Mouse (Mus musculus) CH12.LX (cell line): ENCODE measurements around the gene Col15a1. TPM values are rescaled to one million over a fixed set of nuclear protein-coding genes. Genes with fewer than 3 reads are reported as not detected.

Experiments used
- DNase-seq: peaks from one replicate; pipeline ENCODE4 v3.0.0-alpha.2; 2013; ENCODE audit errors: extremely low read depth
- H3K27ac ChIP-seq: 2 replicates; pipeline ENCODE4 v1.5.1; 2012; ENCODE audit warnings: low read depth, mild to moderate bottlenecking, control low read depth, moderate library complexity; ENCODE audit not compliant: insufficient read depth
- H3K27me3 ChIP-seq: replicated peaks from 2 replicates; pipeline ENCODE3; 2012; ENCODE audit warnings: inconsistent platforms
- H3K36me3 ChIP-seq, 2 experiments: replicated peaks in 1 of 2; 2 replicates each; pipeline versions ENCODE3 to v1.6.1; 2012; ENCODE audit warnings: inconsistent platforms in 1 of 2, low read length in 1 of 2, mild to moderate bottlenecking in 1 of 2, mixed read lengths in 1 of 2, moderate library complexity in 1 of 2; ENCODE audit not compliant: control insufficient read depth in 1 of 2, insufficient read depth in 1 of 2
- H3K4me1 ChIP-seq, 2 experiments: 2 replicates each; pipeline ENCODE4 v1.6.1; 2012; ENCODE audit warnings: inconsistent platforms in 1 of 2, moderate library complexity in 1 of 2; ENCODE audit not compliant: insufficient read depth in 2 of 2, control insufficient read depth in 1 of 2
- H3K4me2 ChIP-seq: 2 replicates; pipeline ENCODE4 v1.6.1; 2012; ENCODE audit warnings: low read depth, mild to moderate bottlenecking, control low read depth; ENCODE audit not compliant: poor library complexity, insufficient read depth, severe bottlenecking
- H3K4me3 ChIP-seq, 3 experiments: fragments of 150-350 bp in 1 of 3; sonication (generic) in 1 of 3; replicated peaks in 1 of 3; 2 replicates each; pipeline versions ENCODE3 to v1.5.1; 2011 to 2012; ENCODE audit warnings: low read depth in 2 of 3, low read length in 2 of 3, mild to moderate bottlenecking in 2 of 3, moderate library complexity in 2 of 3, control low read depth in 1 of 3, improper control_type of control experiment in 1 of 3, inconsistent platforms in 1 of 3, mixed read lengths in 1 of 3; ENCODE audit not compliant: poor library complexity in 1 of 3
- H3K79me2 ChIP-seq: replicated peaks from 2 replicates; pipeline ENCODE4 v1.6.1; 2012; ENCODE audit warnings: mild to moderate bottlenecking, moderate library complexity; ENCODE audit not compliant: control insufficient read depth, poor library complexity, insufficient read depth, severe bottlenecking; ENCODE audit errors: extremely low read depth
- H3K9ac ChIP-seq: 2 replicates; pipeline ENCODE4 v1.6.1; 2012; ENCODE audit warnings: low read depth, mild to moderate bottlenecking, control low read depth, moderate library complexity; ENCODE audit not compliant: insufficient read depth
- H3K9me3 ChIP-seq: replicated peaks from 2 replicates; pipeline ENCODE3; 2012; ENCODE audit warnings: low read length, inconsistent platforms, mixed read lengths
- BHLHE40 ChIP-seq: IDR thresholded peaks from 2 replicates; pipeline ENCODE4 v1.6.1; 2011; ENCODE audit warnings: mild to moderate bottlenecking, low read depth, low read length, improper control_type of control experiment
- CHD1 ChIP-seq: IDR thresholded peaks from 2 replicates; pipeline ENCODE4 v1.6.1; 2012; ENCODE audit warnings: low read depth, low read length, improper control_type of control experiment, inconsistent platforms
- ELF1 ChIP-seq: IDR thresholded peaks from 2 replicates; pipeline ENCODE4 v1.6.1; 2014; ENCODE audit warnings: low read depth, mild to moderate bottlenecking, inconsistent platforms, low read length, improper control_type of control experiment
- EP300 ChIP-seq: IDR thresholded peaks from 2 replicates; pipeline ENCODE4 v1.6.1; 2011; ENCODE audit warnings: low read length, improper control_type of control experiment
- ETS1 ChIP-seq: conservative IDR thresholded peaks from 2 replicates; pipeline ENCODE4 v1.6.1; 2012; ENCODE audit warnings: low read depth, mild to moderate bottlenecking, inconsistent platforms, low read length, improper control_type of control experiment, moderate library complexity
- HCFC1 ChIP-seq: IDR thresholded peaks from 2 replicates; pipeline ENCODE4 v1.6.1; 2012; ENCODE audit warnings: low read depth, mild to moderate bottlenecking, inconsistent platforms, low read length, improper control_type of control experiment
- JUN ChIP-seq: IDR thresholded peaks from 2 replicates; pipeline ENCODE4 v1.6.1; 2011; ENCODE audit warnings: low read depth, mild to moderate bottlenecking, low read length, improper control_type of control experiment, moderate library complexity; ENCODE audit not compliant: insufficient read depth
- KAT2A ChIP-seq: IDR thresholded peaks from 2 replicates; pipeline ENCODE4 v1.6.1; 2012; ENCODE audit warnings: low read length, improper control_type of control experiment, inconsistent platforms; ENCODE audit not compliant: insufficient replicate concordance
- MAFK ChIP-seq: IDR thresholded peaks from 2 replicates; pipeline ENCODE4 v1.6.1; 2011; ENCODE audit warnings: low read length, improper control_type of control experiment; ENCODE audit not compliant: insufficient replicate concordance
- MAX ChIP-seq: IDR thresholded peaks from 2 replicates; pipeline ENCODE4 v1.6.1; 2011; ENCODE audit warnings: low read length, improper control_type of control experiment
- MAZ ChIP-seq: IDR thresholded peaks from 2 replicates; pipeline ENCODE4 v1.6.1; 2012; ENCODE audit warnings: low read depth, mild to moderate bottlenecking, inconsistent platforms, low read length, improper control_type of control experiment, moderate library complexity
- MEF2A ChIP-seq: IDR thresholded peaks from 2 replicates; pipeline ENCODE4 v1.6.1; 2014; ENCODE audit warnings: low read depth, mild to moderate bottlenecking, inconsistent platforms, low read length, improper control_type of control experiment, borderline replicate concordance
- MXI1 ChIP-seq: IDR thresholded peaks from 2 replicates; pipeline ENCODE4 v1.6.1; 2011; ENCODE audit warnings: mild to moderate bottlenecking, low read depth, low read length, improper control_type of control experiment
- MYC ChIP-seq: IDR thresholded peaks from 2 replicates; pipeline ENCODE4 v1.6.1; 2011; ENCODE audit warnings: low read depth, mild to moderate bottlenecking, improper control_type of control experiment, low read length
- NELFE ChIP-seq: IDR thresholded peaks from 2 replicates; pipeline ENCODE4 v1.6.1; 2011; ENCODE audit warnings: low read depth, low read length, improper control_type of control experiment
- NRF1 ChIP-seq: IDR thresholded peaks from 2 replicates; pipeline ENCODE4 v1.6.1; 2014; ENCODE audit warnings: low read depth, mild to moderate bottlenecking, inconsistent platforms, low read length, improper control_type of control experiment, moderate library complexity
- POLR2A ChIP-seq: IDR thresholded peaks from 2 replicates; pipeline ENCODE4 v1.6.1; 2011; ENCODE audit warnings: low read depth, mild to moderate bottlenecking, improper control_type of control experiment, low read length
- RAD21 ChIP-seq: IDR thresholded peaks from 2 replicates; pipeline ENCODE4 v1.6.1; 2011; ENCODE audit warnings: low read depth, mild to moderate bottlenecking, low read length, improper control_type of control experiment, moderate library complexity
- RCOR1 ChIP-seq: conservative IDR thresholded peaks from 2 replicates; pipeline ENCODE4 v1.6.1; 2012; ENCODE audit warnings: low read depth, mild to moderate bottlenecking, inconsistent platforms, low read length, improper control_type of control experiment
- SMC3 ChIP-seq: IDR thresholded peaks from 2 replicates; pipeline ENCODE4 v1.6.1; 2011; ENCODE audit warnings: low read depth, low read length, improper control_type of control experiment
- TBP ChIP-seq: conservative IDR thresholded peaks from 2 replicates; pipeline ENCODE4 v1.6.1; 2011; ENCODE audit warnings: low read depth, low read length, improper control_type of control experiment
- TCF12 ChIP-seq: IDR thresholded peaks from 2 replicates; pipeline ENCODE4 v1.6.1; 2014; ENCODE audit warnings: low read depth, mild to moderate bottlenecking, inconsistent platforms, low read length, improper control_type of control experiment
- USF1 ChIP-seq: IDR thresholded peaks from 2 replicates; pipeline ENCODE4 v1.6.1; 2014; ENCODE audit warnings: low read depth, mild to moderate bottlenecking, inconsistent platforms, low read length, improper control_type of control experiment
- USF2 ChIP-seq: conservative IDR thresholded peaks from 2 replicates; pipeline ENCODE4 v1.6.1; 2011; ENCODE audit warnings: low read depth, low read length, improper control_type of control experiment
- ZMIZ1 ChIP-seq: IDR thresholded peaks from 2 replicates; pipeline ENCODE4 v1.6.1; 2012; ENCODE audit warnings: low read depth, mild to moderate bottlenecking, inconsistent platforms, low read length, improper control_type of control experiment
- ZNF384 ChIP-seq: IDR thresholded peaks from 2 replicates; pipeline ENCODE4 v1.6.1; 2012; ENCODE audit warnings: low read depth, low read length, improper control_type of control experiment, inconsistent platforms
- dilution Hi-C: fragments of 300-500 bp; cut with MboI; formaldehyde crosslinking; loops from 2 replicates; pipeline ENCODE4 v1.14.3; 2020; ENCODE audit warnings: low sequenced_read_pairs; ENCODE audit not compliant: extremely low pct_unique_long_range_greater_than_20kb, extremely low pct_ligation_motif_present
- in situ Hi-C: fragments of 300-500 bp; cut with MboI; formaldehyde crosslinking; loops from 3 replicates; pipeline ENCODE4 v1.14.3; 2019; ENCODE audit warnings: low sequenced_read_pairs, low pct_ligation_motif_present, low pct_unique_long_range_greater_than_20kb, mixed read lengths
- polyA plus RNA-seq: library from polyadenylated mRNA; unstranded; fragments of >175 nt; gene quantifications from 2 replicates; pipeline ENCODE4 v1.2.1, GENCODE M21; 2012; ENCODE audit warnings: low read depth; ENCODE audit not compliant: insufficient read length
- total RNA-seq, 2 experiments: library from RNA; depleted of rRNA; stranded (reverse); fragments of 300-350 nt in 1 of 2; fragments of >200 nt in 1 of 2; gene quantifications; 2 replicates each; pipeline ENCODE4 v1.2.3; 2012 to 2014

Gene Col15a1
- total and polyA plus RNA-seq, 3 experiments = 0.08 to 2.2 (median 0.68) TPM

- no peak overlapping the region for H3K27ac ChIP-seq
- H3K4me1 ChIP-seq = peaks cover 3 to 14% of the 10 kb centered on the region in 2 experiments; a peak in 2 of 4 replicates
- H3K4me3 ChIP-seq = no peak overlapping the region
- no peak overlapping the region for H3K4me2 ChIP-seq
- H3K36me3 ChIP-seq = no peaks in the 10 kb centered on the region
- H3K9me3 ChIP-seq = no peaks in the 10 kb centered on the region
- no peak overlapping the region for H3K9ac ChIP-seq
- DNase-seq = no peak
- TF ChIP-seq EP300 (no peak), ETS1 (no peak), JUN (no peak), MYC (no peak), ZMIZ1 (no peak), TCF12 (no peak), MXI1 (no peak), MAX (no peak), POLR2A (no peak), ZNF384 (no peak), MEF2A (no peak), SMC3 (no peak), TBP (no peak), CHD1 (no peak), RAD21 (no peak)
- in situ Hi-C loops = no loop called here
- no peaks in the 10 kb centered on the region for H3K27me3 ChIP-seq
- no peaks in the 10 kb centered on the region for H3K79me2 ChIP-seq
- dilution Hi-C loops = no loop called here
Observed at GRCm38 (mm10) chr4:47242127-47242526, 34.2 kb downstream of the Col15a1 start.

- TF ChIP-seq RAD21 (no peak), USF1 (no peak), MAZ (no peak), NELFE (no peak), MXI1 (no peak), BHLHE40 (no peak), MAX (no peak), TBP (no peak), MAFK (no peak), USF2 (no peak), SMC3 (no peak), ELF1 (no peak), EP300 (no peak), ZNF384 (no peak), MYC (no peak), CHD1 (no peak), HCFC1 (no peak), RCOR1 (no peak), KAT2A (no peak), NRF1 (no peak)
- DNase-seq = no peak
- dilution Hi-C loops = no loop called here
- no peaks in the 10 kb centered on the region for H3K9me3 ChIP-seq
- peaks cover 6 to 39% of the 10 kb centered on the region in 2 experiments; a peak in 2 of 4 replicates for H3K4me1 ChIP-seq
- no peak overlapping the region for H3K9ac ChIP-seq
- H3K79me2 ChIP-seq = no peaks in the 10 kb centered on the region
- in situ Hi-C loops = no loop called here
- no peaks in the 10 kb centered on the region for H3K27me3 ChIP-seq
- H3K4me3 ChIP-seq = no peak overlapping the region
- H3K36me3 ChIP-seq = no peaks in the 10 kb centered on the region
- H3K27ac ChIP-seq = no peak overlapping the region
- no peak overlapping the region for H3K4me2 ChIP-seq
Observed at GRCm38 (mm10) chr4:47244651-47245050, 36.7 kb downstream of the Col15a1 start.
